Mouse (Mus musculus): Measurements from ENCODE around the gene Mcrs1. TPM values are rescaled to one million over a fixed set of nuclear protein-coding genes. Genes with fewer than 3 reads are reported as not detected.

Mcrs1 gene
- total RNA-seq (2023), result 55.8 and 72.9 TPM in 2 replicates

DNA sequence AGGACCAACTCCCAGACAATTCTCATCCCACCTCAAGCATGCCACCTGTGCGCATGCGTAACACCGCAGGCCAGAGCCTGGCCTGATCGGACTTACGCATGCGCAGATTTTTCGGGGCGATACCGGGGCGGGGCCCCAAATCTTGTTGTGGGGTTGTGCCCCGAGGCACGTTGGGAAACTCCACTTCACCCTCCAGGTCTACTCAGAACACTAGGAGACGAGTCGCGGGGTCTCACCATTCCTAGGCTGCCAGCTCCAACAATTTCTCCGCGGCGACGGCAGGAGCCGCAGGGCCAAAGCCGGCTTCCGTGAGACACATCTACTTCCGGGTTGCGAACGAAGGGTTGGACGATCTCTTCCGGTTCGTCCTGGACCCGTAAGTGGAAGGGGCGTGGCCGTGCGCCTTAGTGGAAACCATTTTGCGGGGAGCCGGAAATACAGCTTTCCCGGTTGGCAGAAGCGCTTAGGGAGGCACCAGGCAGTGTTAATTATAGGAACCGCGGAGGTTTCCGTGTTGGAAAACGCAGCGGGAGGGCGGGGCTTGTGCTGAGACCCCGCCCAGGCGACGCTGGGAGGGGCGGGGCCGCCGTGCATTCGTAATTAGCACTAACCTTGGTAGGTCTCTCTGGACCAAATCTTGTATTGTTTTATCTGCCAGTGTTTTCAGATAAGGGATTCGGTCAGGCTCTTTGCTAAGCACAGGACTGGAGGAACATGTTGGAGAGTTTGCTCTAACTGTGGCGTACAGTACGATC, at the start of gene Mcrs1:
TSS of gene Mcrs1 (minus strand) at position 336 of the 755 bp plus-strand sequence.

GRCm38 (mm10) chr15:99295484-99295981, 43.8 kb upstream of the Mcrs1 start, which contains the start of gene Fam186b:
Gene Fam186b (minus strand): TSS chr15:99295888.

GRCm38 (mm10) chr15:99294813-99295374, 43.1 kb upstream of the Mcrs1 start, which contains the start of gene Prpf40b:
Gene Prpf40b (plus strand): TSS chr15:99295087.

DNA sequence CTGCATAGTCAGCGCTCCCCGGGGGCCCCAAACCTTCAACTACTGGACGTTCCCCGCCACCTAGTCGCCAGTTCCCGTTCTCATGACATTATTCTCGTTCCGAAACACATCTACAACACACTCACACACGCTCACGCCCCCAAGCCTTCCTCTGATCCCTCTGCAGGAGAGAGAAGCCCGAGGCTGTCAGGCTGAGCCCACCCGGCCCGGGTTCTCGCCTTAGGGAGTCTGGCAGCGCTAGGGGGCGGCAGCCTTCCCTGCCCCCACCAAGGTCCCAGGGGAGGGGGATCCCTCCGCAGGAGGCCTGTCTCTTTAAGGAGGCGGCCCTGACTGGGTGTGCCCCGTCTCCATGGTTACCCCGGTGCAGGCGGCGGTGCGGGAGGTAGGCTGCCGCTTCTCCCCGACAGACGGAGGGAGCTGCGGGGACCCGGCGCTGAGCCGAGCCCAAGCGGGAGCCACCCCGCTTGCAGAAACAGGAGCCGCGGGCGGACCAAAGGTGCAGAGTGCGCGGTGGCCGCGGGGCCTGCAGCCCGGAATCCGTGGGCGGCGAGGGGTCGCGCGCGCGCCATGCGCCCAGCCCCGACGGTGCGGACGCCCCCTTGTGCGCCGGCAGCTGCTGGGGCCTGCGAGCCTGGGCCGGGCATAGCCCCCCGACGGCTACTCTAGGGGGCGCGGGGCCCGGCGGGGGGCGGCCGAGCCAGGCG, 27.4 kb downstream of the Mcrs1 start, which contains the start of gene Kcnh3:
TSS of gene Kcnh3 (plus strand) at position 654 of the 704 bp plus-strand sequence.

Other genes with a start within 250 kb of the Mcrs1 start
- gene Tuba1c, start 222.1 kb downstream of the Mcrs1 start, total RNA-seq (2023), result 306 and 319 TPM in 2 replicates
- 0.25 TPM in 1 of 2 replicates, not detected in the other for gene Prph, start 196.8 kb downstream of the Mcrs1 start, total RNA-seq (2023)
- 24.2 and 31.0 TPM in 2 replicates for gene Troap, start 177.4 kb downstream of the Mcrs1 start, total RNA-seq (2023)
- gene C1ql4, start 164.1 kb downstream of the Mcrs1 start, total RNA-seq (2023), result not detected in 2 replicates
- 1.7 and 2.2 TPM in 2 replicates for gene Dnajc22, start 158.8 kb downstream of the Mcrs1 start, total RNA-seq (2023)
- gene Spats2, start 126.0 kb downstream of the Mcrs1 start, total RNA-seq (2023), result 0.29 TPM in 1 of 2 replicates, not detected in the other
- not detected in 2 replicates for gene Kcnh3, start 27.1 kb downstream of the Mcrs1 start, total RNA-seq (2023)
- gene Prpf40b, start 43.1 kb upstream of the Mcrs1 start, total RNA-seq (2023), result 0.66 and 2.8 TPM in 2 replicates
- gene Fam186b, start 43.9 kb upstream of the Mcrs1 start, total RNA-seq (2023), result not detected in 2 replicates
- gene Fmnl3, start 118.5 kb upstream of the Mcrs1 start, total RNA-seq (2023), result 62.7 and 87.7 TPM in 2 replicates
- gene Tmbim6, start 140.9 kb upstream of the Mcrs1 start, total RNA-seq (2023), result 635 and 663 TPM in 2 replicates
- gene Nckap5l, start 205.8 kb upstream of the Mcrs1 start, total RNA-seq (2023), result 1.0 and 3.3 TPM in 2 replicates
- 4.1 and 4.9 TPM in 2 replicates for gene Bcdin3d, start 222.8 kb upstream of the Mcrs1 start, total RNA-seq (2023)

Measured in neutrophil, adult 65 days (primary cell).